Mouse (Mus musculus) adrenal gland, adult 10 weeks (tissue): ENCODE data around the gene Rgs13. TPM values are rescaled to one million over a fixed set of nuclear protein-coding genes. Genes with fewer than 3 reads are reported as not detected.

Experiments used
- polyA plus RNA-seq: library from polyadenylated mRNA; stranded (reverse); fragments of 350-450 nt; fragmentation: Illumina TruSeq; extraction: RNeasy Lipid Tissue Mini Kit (QIAGEN cat#74804); gene quantifications from one replicate; pipeline ENCODE4 v1.2.3, GENCODE M21; 2014; ENCODE audit warnings: low read depth, low replicate concordance

Rgs13 gene
- not detected for polyA plus RNA-seq

DNA sequence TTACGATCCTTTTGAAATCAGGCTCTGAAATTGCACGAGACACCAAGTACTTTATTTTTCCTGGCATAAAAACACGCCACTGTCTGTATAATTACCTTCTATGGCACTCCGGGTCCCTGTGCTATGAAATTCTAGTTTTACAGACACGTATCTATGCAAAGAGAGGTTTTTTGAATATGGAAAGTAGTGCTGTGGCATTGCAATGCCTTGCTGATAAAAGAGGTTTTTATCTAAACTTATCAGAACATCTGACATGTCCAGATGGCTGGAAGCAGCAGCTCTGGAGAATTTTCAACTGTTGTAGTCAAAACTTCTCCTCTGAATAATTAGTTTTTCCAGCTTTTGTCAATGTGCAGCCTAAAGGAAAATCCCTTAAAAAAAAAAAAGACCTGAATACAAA is at the start of gene Rgs13:
Rgs13 (minus strand) TSS at position 207 of the 400 bp plus-strand sequence.

Other genes with a start within 250 kb of the Rgs13 start
- gene Rgs2, start 173.2 kb downstream of the Rgs13 start, polyA plus RNA-seq: 608 TPM
- gene Rgs1, start 71.9 kb upstream of the Rgs13 start, polyA plus RNA-seq: 19.0 TPM